Mouse (Mus musculus): ENCODE measurements at regions not wholly inside any gene's neighbourhood (a gene's known extent, or its start where the extent isn't known, plus 50 kb on each side); places are given as distances from the start of the nearest gene placed in this dataset.

- no peak for TF ChIP-seq SMC3 (IDR thresholded peaks at IDR 0.05; ENCODE audit: low read depth, low read length)
- TF ChIP-seq MAFK (IDR thresholded peaks at IDR 0.05; ENCODE audit: insufficient replicate concordance, low read length) = no peak
- no peak for TF ChIP-seq E2F4 (IDR thresholded peaks at IDR 0.05; ENCODE audit: insufficient replicate concordance, low read depth, low read length)
These were observed 171.4 kb upstream of the Arhgap20 start for GRCm38 (mm10) chr9:51593707-51594106.
